Mouse (Mus musculus): ENCODE data around the gene Gcnt2.

GRCm38 (mm10) chr13:41002001-41002400 lies 142.4 kb downstream of the Gcnt2 start:
- TF ChIP-seq CTCF (IDR thresholded peaks at IDR 0.05; ENCODE audit: low read depth): no peak
- no peak for TF ChIP-seq EP300 (IDR thresholded peaks at IDR 0.05; ENCODE audit: low read depth)

All from liver, postnatal 0 days (tissue).